Mouse (Mus musculus): Measurements from ENCODE around the gene Gm11444. TPM values are rescaled to one million over a fixed set of nuclear protein-coding genes. Genes with fewer than 3 reads are reported as not detected.

Gm11444 gene
- total RNA-seq, 2 experiments from 2014 or later = not detected

DNA sequence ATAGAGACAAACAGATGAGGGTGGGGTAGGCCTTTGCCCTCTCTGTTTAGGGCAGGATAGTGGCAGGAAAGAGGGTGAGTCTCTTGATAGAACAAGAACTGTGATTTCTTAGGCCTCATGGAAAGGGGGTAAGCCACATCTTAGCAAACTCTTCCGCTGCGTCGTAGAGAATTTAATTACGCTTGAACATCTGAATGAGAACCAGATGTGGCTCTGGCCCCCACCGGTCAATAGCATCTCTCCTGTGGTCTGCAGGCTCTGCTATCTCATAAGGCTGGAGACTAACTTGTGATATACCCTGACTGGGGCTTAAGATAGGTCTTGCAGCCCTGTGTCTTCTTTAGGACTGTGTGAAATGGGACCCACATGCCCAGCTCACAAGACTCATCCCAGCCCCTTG is 33.7 kb downstream of the Gm11444 start:
- H3K4me3 ChIP-seq = no peak overlapping the region
- H3K27ac ChIP-seq = no peak overlapping the region
- no peak for TF ChIP-seq CTCF (IDR thresholded peaks at IDR 0.05)
- DNase-seq = no peak
- intact Hi-C loops (cut with DNase I) = no loop called here

DNA sequence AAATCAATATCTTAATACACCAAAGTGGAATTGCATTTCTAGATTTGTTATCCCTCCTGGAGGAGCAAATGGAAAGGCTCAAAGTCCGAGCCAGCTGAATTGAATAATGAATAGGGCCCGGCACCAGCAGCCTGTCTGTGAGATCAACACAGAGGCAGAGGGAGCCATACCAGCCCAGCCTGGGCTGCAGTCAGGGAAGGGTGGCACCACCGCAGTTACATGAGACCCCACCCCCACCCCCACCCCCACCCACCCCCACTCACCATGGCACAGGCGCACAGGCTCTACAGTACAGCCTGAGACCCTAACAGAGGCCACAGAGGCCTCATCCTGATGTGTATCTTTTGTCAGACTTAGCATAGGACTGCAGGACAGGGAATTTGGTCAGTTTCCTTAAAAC is 35.5 kb downstream of the Gm11444 start:
- intact Hi-C loops (cut with DNase I) = no loop called here
- no peak for DNase-seq
- Histone ChIP-seq H3K27ac (no peak overlapping the region), H3K4me3 (no peak overlapping the region)
- no peak for TF ChIP-seq CTCF (IDR thresholded peaks at IDR 0.05)

DNA sequence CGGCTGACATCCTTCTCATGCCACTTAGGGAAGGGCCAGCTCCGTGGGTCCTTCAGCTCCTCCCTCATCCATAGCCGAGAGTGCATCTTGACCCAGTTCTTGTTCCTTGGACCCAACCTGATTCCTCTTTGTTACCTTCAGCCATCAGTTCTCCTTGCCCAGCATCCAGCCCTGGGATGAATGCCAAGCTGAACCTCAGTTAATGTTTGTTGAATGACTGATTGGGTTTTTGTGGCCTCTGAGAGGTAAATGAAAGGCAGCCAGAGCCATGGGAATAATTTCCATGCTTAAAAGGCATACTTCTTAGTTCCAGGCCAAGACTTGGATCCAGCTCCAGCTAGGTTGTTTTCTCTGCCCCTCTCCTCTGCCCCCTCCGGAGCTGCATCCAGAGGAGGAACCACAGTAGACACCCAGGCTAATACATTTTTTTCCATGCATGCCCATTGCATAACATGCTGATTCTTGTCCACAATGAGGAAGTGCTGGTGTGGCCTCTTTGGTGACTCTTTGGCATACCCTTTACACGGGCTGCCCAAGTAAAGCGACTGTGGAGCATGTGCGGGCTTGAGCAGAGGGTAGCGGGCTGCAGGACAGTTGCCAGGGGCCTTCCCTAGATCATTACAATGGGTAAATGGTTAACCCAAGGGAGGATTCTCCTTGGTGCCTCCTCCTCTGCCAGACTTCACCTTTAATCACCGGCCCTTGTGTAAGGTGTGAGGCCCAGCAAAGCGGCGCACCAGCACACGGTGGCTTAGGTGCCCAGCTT is 37.7 kb downstream of the Gm11444 start:
- intact Hi-C loops (cut with DNase I) = no loop called here
- no peak for TF ChIP-seq CTCF (IDR thresholded peaks at IDR 0.05)
- Histone ChIP-seq H3K4me3 (no peak overlapping the region), H3K27ac (no peak overlapping the region)
- DNase-seq = no peak

DNA sequence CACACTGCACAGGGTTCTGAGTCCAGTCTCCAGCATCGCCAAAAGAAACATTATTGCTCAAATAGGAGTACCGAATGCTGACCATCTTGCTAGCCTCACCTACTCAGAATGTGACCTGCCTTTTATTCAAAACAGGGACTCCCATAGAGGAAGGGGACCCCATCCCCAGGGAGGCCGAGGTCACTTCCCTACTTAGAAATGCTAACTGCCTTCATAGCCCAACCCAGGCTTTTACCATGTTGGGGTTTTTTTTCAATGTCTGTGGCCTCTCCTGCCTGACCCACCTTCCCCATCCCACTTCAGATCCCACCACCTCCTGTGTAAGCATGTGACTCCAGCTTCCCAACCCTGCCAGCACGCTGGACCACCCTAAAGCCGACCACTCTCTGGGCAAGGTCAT is 38.5 kb downstream of the Gm11444 start:
- H3K4me3 ChIP-seq = no peak overlapping the region
- no peak for DNase-seq
- no peak overlapping the region for H3K27ac ChIP-seq
- TF ChIP-seq CTCF (IDR thresholded peaks at IDR 0.05) = no peak
- intact Hi-C loops (cut with DNase I) = no loop called here

GRCm38 (mm10) chr11:85811229-85811628 is 38.9 kb downstream of the Gm11444 start:
- intact Hi-C loops (cut with DNase I) = no loop called here
- Histone ChIP-seq H3K4me3 (no peak overlapping the region), H3K27ac (no peak overlapping the region)
- DNase-seq = no peak
- no peak for TF ChIP-seq CTCF (IDR thresholded peaks at IDR 0.05)

DNA sequence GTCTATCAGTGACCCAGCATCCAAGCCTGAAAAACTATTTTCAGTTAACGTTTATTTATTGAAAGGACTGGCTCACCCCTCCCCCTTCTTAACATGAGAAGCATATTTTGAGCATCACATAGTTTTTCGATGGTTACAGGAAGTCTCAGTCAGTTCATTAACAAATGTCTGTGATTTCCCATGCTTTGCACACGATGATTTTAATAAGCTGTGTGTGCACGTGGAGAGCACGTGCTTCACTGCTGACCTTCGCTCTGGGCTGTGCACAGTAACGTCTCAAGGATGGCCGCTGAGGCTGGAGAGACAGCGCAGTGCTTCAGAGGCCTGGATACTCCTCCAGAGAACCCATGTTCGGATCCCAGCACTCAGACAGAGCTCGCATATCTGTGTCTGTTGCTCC is 42.8 kb downstream of the Gm11444 start:
- TF ChIP-seq CTCF (IDR thresholded peaks at IDR 0.05) = no peak
- DNase-seq = no peak
- Histone ChIP-seq H3K4me3 (no peak overlapping the region), H3K27ac (no peak overlapping the region)
- intact Hi-C loops (cut with DNase I) = no loop called here

- H3K4me3 ChIP-seq = no peak overlapping the region
- intact Hi-C loops (cut with DNase I) = no loop called here
- no peak for TF ChIP-seq CTCF (IDR thresholded peaks at IDR 0.05)
- H3K27ac ChIP-seq = no peak overlapping the region
- DNase-seq = no peak
Observed at GRCm38 (mm10) chr11:85805779-85806178, 44.4 kb downstream of the Gm11444 start.

DNA sequence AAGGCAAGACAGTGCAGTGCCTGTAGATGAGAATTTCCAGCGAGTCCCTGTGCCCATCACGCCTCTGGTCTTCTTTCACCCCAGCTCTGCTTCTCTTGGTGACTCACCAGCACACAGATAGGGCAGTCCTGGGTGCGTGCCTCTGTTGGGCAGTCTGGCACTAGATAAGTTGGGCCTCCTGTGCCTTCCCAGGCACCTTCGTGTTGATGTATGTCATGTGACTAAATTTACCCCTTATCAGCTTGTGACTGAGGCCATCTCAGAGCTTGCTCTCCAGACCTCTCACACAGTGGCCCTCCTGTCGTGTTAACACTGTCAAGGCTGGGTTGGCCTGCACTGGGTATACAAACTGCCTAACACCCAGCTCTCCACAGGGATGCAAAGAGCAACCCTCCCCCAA is 46.1 kb downstream of the Gm11444 start:
- no peak overlapping the region for H3K4me3 ChIP-seq
- DNase-seq = no peak
- intact Hi-C loops (cut with DNase I) = no loop called here
- no peak for TF ChIP-seq CTCF (IDR thresholded peaks at IDR 0.05)
- no peak overlapping the region for H3K27ac ChIP-seq

DNA sequence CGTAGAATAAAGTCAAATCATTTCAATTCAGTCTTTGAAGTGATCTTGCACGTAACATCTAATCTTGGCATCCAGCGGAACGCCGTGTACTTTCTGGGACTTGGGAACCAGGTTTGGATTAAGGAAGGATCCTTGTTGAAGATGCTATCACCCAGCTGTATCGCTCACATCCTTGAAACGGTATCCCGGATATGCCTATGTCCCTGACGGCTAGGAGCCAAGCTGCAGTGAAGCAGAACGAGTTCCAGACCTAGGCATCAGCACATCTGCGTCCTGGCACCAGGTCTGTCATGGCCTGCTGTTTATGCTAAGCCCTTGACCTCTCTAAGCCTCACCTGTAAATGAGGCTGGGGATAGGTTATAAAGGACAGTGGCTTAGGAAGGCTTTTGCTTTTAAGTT is 49.8 kb downstream of the Gm11444 start:
- TF ChIP-seq CTCF (IDR thresholded peaks at IDR 0.05) = no peak
- Histone ChIP-seq H3K4me3 (no peak overlapping the region), H3K27ac (no peak overlapping the region)
- intact Hi-C loops (cut with DNase I) = no loop called here
- DNase-seq = no peak

- DNase-seq = no peak
- Histone ChIP-seq H3K4me3 (no peak overlapping the region), H3K27ac (no peak overlapping the region)
- intact Hi-C loops (cut with DNase I) = no loop called here
- no peak for TF ChIP-seq CTCF (IDR thresholded peaks at IDR 0.05)
Observed at GRCm38 (mm10) chr11:85799856-85800255, 50.3 kb downstream of the Gm11444 start.

DNA sequence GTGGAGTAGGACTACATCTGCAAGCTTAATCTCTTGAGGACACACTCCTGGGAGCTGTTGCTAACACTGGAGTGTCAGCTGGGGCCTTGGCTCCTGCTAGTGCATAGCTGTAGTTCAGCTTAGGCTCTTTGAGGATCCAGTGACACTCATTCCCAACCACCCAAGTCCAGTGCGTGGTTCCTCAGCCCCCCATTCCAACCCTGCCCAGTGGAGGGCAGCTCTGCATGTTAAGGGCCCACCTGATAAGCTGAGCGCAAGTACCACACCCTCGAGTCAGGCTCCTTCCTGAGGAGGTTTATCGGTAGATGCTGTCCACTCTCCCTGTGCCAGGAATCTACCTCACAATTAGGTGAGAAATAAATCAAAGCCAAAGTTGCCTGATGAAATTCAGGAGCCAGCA is 50.7 kb downstream of the Gm11444 start:
- H3K4me3 ChIP-seq = no peak overlapping the region
- H3K27ac ChIP-seq = no peak overlapping the region
- DNase-seq = no peak
- intact Hi-C loops (cut with DNase I) = no loop called here
- no peak for TF ChIP-seq CTCF (IDR thresholded peaks at IDR 0.05)

Other genes starting within 250 kb of the Gm11444 start
- gene Tbx2, start 17.8 kb downstream of the Gm11444 start, total RNA-seq (2021) = 1 to 10 TPM; 1.7 to 3.6 TPM
- gene Tbx4, start 36.1 kb upstream of the Gm11444 start, total RNA-seq (2021) = 1 to 10 TPM in 1 of 2 experiments, under 1 TPM in 1; 0.87 to 1.8 TPM